Mouse (Mus musculus): Measurements from ENCODE around the gene Npl.

- TF ChIP-seq CTCF (IDR thresholded peaks at IDR 0.05; ENCODE audit: low read depth, low read length) (no peak), POLR2A (IDR thresholded peaks at IDR 0.05; ENCODE audit: extremely low read depth, insufficient read depth, low read length) (no peak)
Observed at GRCm38 (mm10) chr1:153574730-153575129, 24.9 kb upstream of the Npl start.

All from liver, adult 2 months (tissue).